Mouse (Mus musculus): ENCODE results near the gene Zfp612. TPM values are rescaled to one million over a fixed set of nuclear protein-coding genes. Genes with fewer than 3 reads are reported as not detected.

Gene Zfp612
- polyA plus RNA-seq, 1 experiment from 2014 or later = 6.0 TPM

GRCm38 (mm10) chr8:110069706-110070105 is 9.8 kb upstream of the Zfp612 start:
- Histone ChIP-seq H3K4me2 (no peak overlapping the region), H3K4me1 (no peaks in the 10 kb centered on the region), H3K4me3 (no peak overlapping the region), H3K9me3 (no peaks in the 10 kb centered on the region), H3K27me3 (0 out of 2 replicates have a peak, but pooled peaks cover 3% of the 10 kb centered on the region), H3K9ac (no peak overlapping the region), H3K36me3 (no peaks in the 10 kb centered on the region), H3K27ac (no peak overlapping the region)
- ATAC-seq (ENCODE audit: borderline replicate concordance, extremely low read depth, low FRiP score, low TSS enrichment) = no peak
- 88% methylated on average over 4 of the region's 4 CpGs for WGBS

GRCm38 (mm10) chr8:110071600-110071999 is 7.9 kb upstream of the Zfp612 start:
- H3K4me1 ChIP-seq = no peaks in the 10 kb centered on the region
- no peaks in the 10 kb centered on the region for H3K36me3 ChIP-seq
- H3K4me3 ChIP-seq = no peak overlapping the region
- no peak overlapping the region for H3K27ac ChIP-seq
- H3K27me3 ChIP-seq = 0 out of 2 replicates have a peak, but pooled peaks cover 3% of the 10 kb centered on the region
- no peak overlapping the region for H3K4me2 ChIP-seq
- WGBS = 14% methylated on average over 9 of the region's 9 CpGs
- no peaks in the 10 kb centered on the region for H3K9me3 ChIP-seq
- ATAC-seq (ENCODE audit: borderline replicate concordance, extremely low read depth, low FRiP score, low TSS enrichment) = peak; percentile 31; the same call in 1 of the 2 replicates
- H3K9ac ChIP-seq = no peak overlapping the region

- ATAC-seq (ENCODE audit: borderline replicate concordance, extremely low read depth, low FRiP score, low TSS enrichment) = no peak
- H3K9ac ChIP-seq = no peak overlapping the region
- H3K36me3 ChIP-seq = no peaks in the 10 kb centered on the region
- no peak overlapping the region for H3K4me3 ChIP-seq
- H3K9me3 ChIP-seq = no peaks in the 10 kb centered on the region
- H3K4me1 ChIP-seq = 0 out of 2 replicates have a peak, but pooled peaks cover under 1% of the 10 kb centered on the region
- WGBS = 79% methylated on average over 8 of the region's 8 CpGs
- H3K27me3 ChIP-seq = 0 out of 2 replicates have a peak, but pooled peaks cover 3% of the 10 kb centered on the region
- H3K27ac ChIP-seq = no peak overlapping the region
- H3K4me2 ChIP-seq = no peak overlapping the region
Observed at GRCm38 (mm10) chr8:110074496-110074895, 5.0 kb upstream of the Zfp612 start.

GRCm38 (mm10) chr8:110082416-110083105 is 3.0 kb downstream of the Zfp612 start:
- 77% methylated on average over 11 of the region's 11 CpGs for WGBS
- Histone ChIP-seq H3K4me2 (no peak overlapping the region), H3K36me3 (no peaks in the 10 kb centered on the region), H3K27ac (no peak overlapping the region), H3K27me3 (no peaks in the 10 kb centered on the region), H3K9ac (no peak overlapping the region), H3K4me1 (0 out of 2 replicates have a peak, but pooled peaks cover 8% of the 10 kb centered on the region), H3K9me3 (no peaks in the 10 kb centered on the region), H3K4me3 (no peak overlapping the region)
- no peak for ATAC-seq (ENCODE audit: borderline replicate concordance, extremely low read depth, low FRiP score, low TSS enrichment)

GRCm38 (mm10) chr8:110091869-110092268 is 12.3 kb downstream of the Zfp612 start:
- Histone ChIP-seq H3K36me3 (peaks cover 19% of the 10 kb centered on the region), H3K27me3 (no peaks in the 10 kb centered on the region), H3K4me1 (no peaks in the 10 kb centered on the region), H3K4me2 (no peak overlapping the region), H3K9me3 (no peaks in the 10 kb centered on the region), H3K4me3 (no peak overlapping the region), H3K9ac (no peak overlapping the region), H3K27ac (no peak overlapping the region)
- ATAC-seq (ENCODE audit: borderline replicate concordance, extremely low read depth, low FRiP score, low TSS enrichment) = no peak
- 36% methylated on average over 1 of the region's 1 CpGs for WGBS

- no peaks in the 10 kb centered on the region for H3K36me3 ChIP-seq
- H3K27me3 ChIP-seq = no peaks in the 10 kb centered on the region
- no peak within 1 kb of the TSS for H3K4me3 ChIP-seq
- H3K9me3 ChIP-seq = no peaks in the 10 kb centered on the region
- WGBS = 81% methylated on average over 12 of the region's 12 CpGs
- H3K4me2 ChIP-seq = no peak within 1 kb of the TSS
- H3K9ac ChIP-seq = no peak within 1 kb of the TSS
- no peak for ATAC-seq (ENCODE audit: borderline replicate concordance, extremely low read depth, low FRiP score, low TSS enrichment)
- H3K27ac ChIP-seq = no peak within 1 kb of the TSS
- no peaks in the 10 kb centered on the region for H3K4me1 ChIP-seq
Observed at GRCm38 (mm10) chr8:110100907-110101306, 21.4 kb downstream of the Zfp612 start, which contains the start of gene Gm21964. TSS of gene Gm21964 (plus strand) at chr8:110101207.

- Histone ChIP-seq H3K4me3 (no peak overlapping the region), H3K27me3 (no peaks in the 10 kb centered on the region), H3K27ac (no peak overlapping the region), H3K9me3 (no peaks in the 10 kb centered on the region), H3K4me1 (no peaks in the 10 kb centered on the region), H3K4me2 (no peak overlapping the region), H3K9ac (no peak overlapping the region), H3K36me3 (no peaks in the 10 kb centered on the region)
- WGBS = 84% methylated on average over 15 of the region's 15 CpGs
- peak; percentile 39; the same call in 1 of the 2 replicates for ATAC-seq (ENCODE audit: borderline replicate concordance, extremely low read depth, low FRiP score, low TSS enrichment)
Observed at GRCm38 (mm10) chr8:110101676-110102075, 22.1 kb downstream of the Zfp612 start.

GRCm38 (mm10) chr8:110102653-110103052 is 23.1 kb downstream of the Zfp612 start, which contains the start of gene Gm17720:
TSS of gene Gm17720 (minus strand) at chr8:110102753.
- Histone ChIP-seq H3K4me1 (no peaks in the 10 kb centered on the region), H3K36me3 (no peaks in the 10 kb centered on the region), H3K9ac (no peak within 1 kb of the TSS), H3K9me3 (no peaks in the 10 kb centered on the region), H3K4me3 (no peak within 1 kb of the TSS), H3K27ac (no peak within 1 kb of the TSS), H3K27me3 (no peaks in the 10 kb centered on the region), H3K4me2 (no peak within 1 kb of the TSS)
- WGBS = 83% methylated on average over 3 of the region's 3 CpGs
- no peak for ATAC-seq (ENCODE audit: borderline replicate concordance, extremely low read depth, low FRiP score, low TSS enrichment)

GRCm38 (mm10) chr8:110119715-110120114 is 40.2 kb downstream of the Zfp612 start:
- H3K4me2 ChIP-seq = no peak overlapping the region
- no peaks in the 10 kb centered on the region for H3K4me1 ChIP-seq
- H3K9me3 ChIP-seq = no peaks in the 10 kb centered on the region
- no peak overlapping the region for H3K4me3 ChIP-seq
- ATAC-seq (ENCODE audit: borderline replicate concordance, extremely low read depth, low FRiP score, low TSS enrichment) = no peak
- no peak overlapping the region for H3K27ac ChIP-seq
- H3K27me3 ChIP-seq = no peaks in the 10 kb centered on the region
- no peak overlapping the region for H3K9ac ChIP-seq
- 32% methylated on average over 6 of the region's 6 CpGs for WGBS
- no peaks in the 10 kb centered on the region for H3K36me3 ChIP-seq

- ATAC-seq (ENCODE audit: borderline replicate concordance, extremely low read depth, low FRiP score, low TSS enrichment) = no peak
- Histone ChIP-seq H3K9ac (no peak overlapping the region), H3K36me3 (no peaks in the 10 kb centered on the region), H3K9me3 (no peaks in the 10 kb centered on the region), H3K27ac (no peak overlapping the region), H3K4me3 (no peak overlapping the region), H3K4me1 (no peaks in the 10 kb centered on the region), H3K27me3 (no peaks in the 10 kb centered on the region), H3K4me2 (no peak overlapping the region)
- 11% methylated on average over 13 of the region's 13 CpGs for WGBS
Observed at GRCm38 (mm10) chr8:110130537-110130936, 51.0 kb downstream of the Zfp612 start.

- no peak overlapping the region for H3K4me2 ChIP-seq
- no peak for ATAC-seq (ENCODE audit: borderline replicate concordance, extremely low read depth, low FRiP score, low TSS enrichment)
Observed at GRCm38 (mm10) chr8:110134236-110134635, 54.7 kb downstream of the Zfp612 start.

GRCm38 (mm10) chr8:110135515-110135914 is 56.0 kb downstream of the Zfp612 start:
- Histone ChIP-seq H3K9ac (no peak overlapping the region), H3K4me1 (no peaks in the 10 kb centered on the region), H3K4me3 (no peak overlapping the region), H3K27ac (no peak overlapping the region), H3K9me3 (no peaks in the 10 kb centered on the region), H3K36me3 (no peaks in the 10 kb centered on the region), H3K4me2 (no peak overlapping the region), H3K27me3 (no peaks in the 10 kb centered on the region)
- 73% methylated on average over 7 of the region's 7 CpGs for WGBS
- no peak for ATAC-seq (ENCODE audit: borderline replicate concordance, extremely low read depth, low FRiP score, low TSS enrichment)

More at GRCm38 (mm10) chr8:110134236-110134635, 54.7 kb downstream of the Zfp612 start:
- H3K9ac ChIP-seq = no peak overlapping the region
- no peaks in the 10 kb centered on the region for H3K36me3 ChIP-seq
- no peak overlapping the region for H3K27ac ChIP-seq
- WGBS = 83% methylated on average over 8 of the region's 8 CpGs
- no peak overlapping the region for H3K4me3 ChIP-seq
- H3K9me3 ChIP-seq = no peaks in the 10 kb centered on the region
- H3K4me1 ChIP-seq = no peaks in the 10 kb centered on the region
- H3K27me3 ChIP-seq = no peaks in the 10 kb centered on the region
